Mouse (Mus musculus) MEL (cell line): Measurements from ENCODE around the gene H2al2a. TPM values are rescaled to one million over a fixed set of nuclear protein-coding genes. Genes with fewer than 3 reads are reported as not detected.

Experiments
- DNase-seq: peaks from one replicate; pipeline ENCODE4 v3.0.0; 2011; ENCODE audit warnings: low read depth, low spot score
- H3K27ac ChIP-seq: 2 replicates; pipeline ENCODE4 v1.5.1; 2012; ENCODE audit warnings: low read depth, mild to moderate bottlenecking, control low read depth, low read length, moderate library complexity; ENCODE audit not compliant: control insufficient read depth
- H3K27me3 ChIP-seq, 2 experiments: fragments of 150-350 bp in 1 of 2; sonication (generic) in 1 of 2; 2 replicates each; pipeline ENCODE4 v1.6.1; 2012; ENCODE audit warnings: low read length in 2 of 2, mild to moderate bottlenecking in 2 of 2, improper control_type of control experiment in 1 of 2, moderate library complexity in 1 of 2; ENCODE audit not compliant: insufficient read depth in 2 of 2, control insufficient read depth in 1 of 2
- H3K36me3 ChIP-seq, 2 experiments: 2 replicates each; pipeline ENCODE4 v1.6.1; 2012 to 2014; ENCODE audit warnings: low read length in 2 of 2, improper control_type of control experiment in 1 of 2, inconsistent platforms in 1 of 2, mild to moderate bottlenecking in 1 of 2; ENCODE audit not compliant: insufficient read depth in 2 of 2, control insufficient read depth in 1 of 2
- H3K4me1 ChIP-seq, 2 experiments: fragments of 150-350 bp in 1 of 2; sonication (generic) in 1 of 2; 2 replicates each; pipeline ENCODE4 v1.6.1; 2012; ENCODE audit warnings: low read length in 2 of 2, improper control_type of control experiment in 1 of 2, mild to moderate bottlenecking in 1 of 2; ENCODE audit not compliant: insufficient read depth in 2 of 2, control insufficient read depth in 1 of 2
- H3K4me3 ChIP-seq, 2 experiments: fragments of 150-350 bp in 1 of 2; sonication (generic) in 1 of 2; 2 replicates each; pipeline ENCODE4 v1.5.1; 2012; ENCODE audit warnings: low read depth in 2 of 2, low read length in 2 of 2, mild to moderate bottlenecking in 2 of 2, moderate library complexity in 2 of 2, control low read depth in 1 of 2, improper control_type of control experiment in 1 of 2; ENCODE audit not compliant: control insufficient read depth in 1 of 2, insufficient read depth in 1 of 2
- H3K79me2 ChIP-seq: 2 replicates; pipeline ENCODE4 v1.6.1; 2012; ENCODE audit warnings: mild to moderate bottlenecking, low read length, moderate library complexity; ENCODE audit not compliant: control insufficient read depth, poor library complexity, insufficient read depth
- H3K9ac ChIP-seq: 2 replicates; pipeline ENCODE4 v1.6.1; 2012; ENCODE audit warnings: low read depth, mild to moderate bottlenecking, control low read depth, low read length, moderate library complexity; ENCODE audit not compliant: control insufficient read depth, poor library complexity, severe bottlenecking
- H3K9me3 ChIP-seq: fragments of 150-350 bp; sonication (generic); replicated peaks from 2 replicates; pipeline ENCODE4 v1.6.1; 2012; ENCODE audit warnings: mild to moderate bottlenecking, low read length, improper control_type of control experiment, moderate library complexity; ENCODE audit not compliant: insufficient read depth
- GABPA ChIP-seq: IDR thresholded peaks from 2 replicates; pipeline ENCODE4 v1.6.1; 2012; ENCODE audit warnings: low read depth, mild to moderate bottlenecking, inconsistent platforms, low read length, improper control_type of control experiment, moderate library complexity
- MAX ChIP-seq: IDR thresholded peaks from 2 replicates; pipeline ENCODE4 v1.6.1; 2011; ENCODE audit warnings: low read length, improper control_type of control experiment
- MAZ ChIP-seq: IDR thresholded peaks from 2 replicates; pipeline ENCODE4 v1.6.1; 2012; ENCODE audit warnings: low read depth, mild to moderate bottlenecking, inconsistent platforms, low read length, improper control_type of control experiment
- POLR2AphosphoS2 ChIP-seq: IDR thresholded peaks from 2 replicates; pipeline ENCODE4 v1.6.1; 2011; ENCODE audit warnings: low read length, improper control_type of control experiment
- POLR2AphosphoS5 ChIP-seq: IDR thresholded peaks from 2 replicates; pipeline ENCODE4 v1.6.1; 2012; ENCODE audit warnings: low read depth, borderline replicate concordance, mild to moderate bottlenecking, inconsistent platforms, low read length, moderate library complexity, mixed read lengths
- TBP ChIP-seq: IDR thresholded peaks from 2 replicates; pipeline ENCODE4 v1.8.0; 2011; ENCODE audit warnings: low read depth, low read length, improper control_type of control experiment
- TCF12 ChIP-seq: IDR thresholded peaks from 2 replicates; pipeline ENCODE4 v1.6.1; 2014; ENCODE audit warnings: low read depth, mild to moderate bottlenecking, inconsistent platforms, low read length, improper control_type of control experiment, moderate library complexity
- polyA plus RNA-seq, 2 experiments: library from polyadenylated mRNA; stranded (reverse) in 1 of 2; unstranded in 1 of 2; fragments of >175 nt in 1 of 2; fragments of >200 nt in 1 of 2; gene quantifications; 2 replicates each; pipeline versions ENCODE4 v1.2.1 to v1.2.4; 2012; ENCODE audit warnings: low replicate concordance in 2 of 2, low read depth in 1 of 2; ENCODE audit not compliant: insufficient read length in 2 of 2, insufficient read depth in 1 of 2, missing spikeins in 1 of 2
- total RNA-seq: library from RNA; depleted of rRNA; stranded (reverse); fragments of 300-350 nt; gene quantifications from 2 replicates; pipeline ENCODE4 v1.2.3, GENCODE M21; 2012; rRNA removed

Gene H2al2a
- total and polyA plus RNA-seq, 3 experiments, result not detected

GRCm38 (mm10) chr2:17959501-17959900 is 37.3 kb downstream of the H2al2a start:
- DNase-seq, result no peak
- Histone ChIP-seq H3K27me3 (no peaks in the 10 kb centered on the region), H3K27ac (no peak overlapping the region), H3K79me2 (no peaks in the 10 kb centered on the region), H3K9me3 (no peaks in the 10 kb centered on the region), H3K9ac (no peak overlapping the region), H3K4me3 (no peak overlapping the region), H3K4me1 (no peaks in the 10 kb centered on the region), H3K36me3 (no peaks in the 10 kb centered on the region)
- no peak for TF ChIP-seq TCF12

GRCm38 (mm10) chr2:17946875-17947274 is 49.9 kb downstream of the H2al2a start:
- Histone ChIP-seq H3K4me3 (no peak overlapping the region), H3K9ac (no peak overlapping the region), H3K27ac (no peak overlapping the region), H3K27me3 (no peaks in the 10 kb centered on the region; a peak in 1 of 4 replicates)
- no peak for DNase-seq
- TF ChIP-seq GABPA (no peak), TBP (no peak), POLR2AphosphoS5 (no peak), POLR2AphosphoS2 (no peak), MAZ (no peak), MAX (no peak)
- TF ChIP-seq, all 39 proteins: peak for 0
- Histone ChIP-seq H3K79me2 (no peaks in the 10 kb centered on the region), H3K36me3 (no peaks in the 10 kb centered on the region), H3K4me1 (no peaks in the 10 kb centered on the region), H3K9me3 (no peaks in the 10 kb centered on the region)

Other genes starting within 250 kb of the H2al2a start
- gene A930004D18Rik, start 40.8 kb upstream of the H2al2a start, total RNA-seq, result 0.39 TPM in 2 replicates
- gene A930004D18Rik, start 40.8 kb upstream of the H2al2a start, polyA plus RNA-seq, result 1 to 10 TPM in 1 of 2 experiments, not detected in 1; 1.8 TPM
- gene Skida1, start 52.1 kb upstream of the H2al2a start, total RNA-seq, result 0.12 and 0.13 TPM in 2 replicates
- under 1 TPM in 1 of 2 experiments, not detected in 1; 0.88 TPM for gene Skida1, start 52.1 kb upstream of the H2al2a start, polyA plus RNA-seq
- gene Mllt10, start 58.3 kb upstream of the H2al2a start, total RNA-seq, result 33.3 and 35.1 TPM in 2 replicates
- gene Mllt10, start 58.3 kb upstream of the H2al2a start, polyA plus RNA-seq, result 10 to 100 TPM in 1 of 2 experiments, not detected in 1; 64.1 TPM